Mouse (Mus musculus) R1 (cell line): ENCODE measurements around the gene Il33.

Experiments used
- DNase-seq: peaks from one replicate; pipeline ENCODE4 v3.0.0-alpha.2; 2018; ENCODE audit warnings: low read depth, low spot score

Gene Il33

GRCm38 (mm10) chr19:29924638-29925258, at the start of gene Il33:
Gene Il33 (plus strand): TSS chr19:29925114.
- DNase-seq, result no peak

GRCm38 (mm10) chr19:29877422-29878291, 47.3 kb upstream of the Il33 start:
- no peak for DNase-seq

- no peak for DNase-seq
Observed at GRCm38 (mm10) chr19:29878896-29879504, 45.9 kb upstream of the Il33 start.

GRCm38 (mm10) chr19:29880918-29881317, 44.0 kb upstream of the Il33 start:
- no peak for DNase-seq

DNA sequence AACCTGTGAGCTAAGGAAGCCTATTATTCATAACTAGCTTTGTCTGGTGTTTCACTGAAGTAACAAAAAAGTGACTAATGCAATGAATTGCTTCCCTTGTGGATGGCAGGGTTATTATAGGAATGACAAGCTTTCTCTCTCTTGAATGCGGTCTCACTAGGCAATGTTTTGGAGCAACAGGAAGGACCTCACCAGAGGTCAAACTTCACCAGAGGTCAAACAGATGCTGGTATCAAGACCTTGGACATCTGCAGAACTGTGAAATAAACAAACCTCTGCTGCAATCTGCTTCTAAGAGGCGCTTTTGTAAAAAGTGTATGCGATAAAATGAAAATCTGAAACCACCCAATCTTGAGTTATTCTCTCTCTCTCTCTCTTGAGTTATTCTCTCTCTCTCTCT, 42.2 kb upstream of the Il33 start:
- no peak for DNase-seq

DNA sequence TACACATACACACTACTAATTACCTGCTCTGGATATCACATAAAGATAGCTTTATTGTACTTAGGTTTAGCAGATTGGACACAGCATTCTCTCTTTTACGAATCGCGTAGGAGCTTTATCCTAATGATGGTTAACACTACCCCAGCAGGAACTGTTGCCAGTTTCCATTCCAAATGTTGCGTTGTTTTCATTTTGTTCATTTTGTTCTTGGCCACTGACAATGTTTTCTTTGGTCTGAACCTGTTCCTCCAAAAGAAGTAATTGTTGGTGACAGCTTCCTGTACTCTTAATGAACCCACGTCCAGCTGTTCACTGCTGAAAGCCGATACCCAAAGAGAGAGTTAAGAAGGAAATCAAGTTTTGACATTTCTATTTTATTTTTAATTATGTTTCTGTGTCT, 39.4 kb upstream of the Il33 start:
- DNase-seq, result no peak

DNA sequence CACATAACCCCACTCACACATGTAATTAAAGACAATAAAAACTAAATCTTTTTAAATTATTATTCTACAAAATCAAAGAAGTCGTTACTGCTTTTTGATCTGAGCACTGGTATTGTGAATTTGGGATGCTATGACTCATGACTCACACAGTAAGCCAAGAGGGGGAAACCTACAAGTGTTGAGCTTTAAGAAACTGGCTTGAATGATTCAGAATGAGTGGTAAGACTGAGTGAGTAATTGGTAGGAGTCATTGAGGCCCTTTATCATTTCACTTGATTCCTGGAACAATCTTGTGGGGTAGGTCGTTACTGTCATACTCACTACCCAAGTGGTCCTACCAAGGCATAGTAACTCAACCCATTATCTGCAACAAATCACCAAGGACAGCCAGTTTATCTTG, 37.4 kb upstream of the Il33 start:
- DNase-seq, result no peak

GRCm38 (mm10) chr19:29888946-29889345, 36.0 kb upstream of the Il33 start:
- DNase-seq, result no peak

GRCm38 (mm10) chr19:29891981-29892380, 32.9 kb upstream of the Il33 start:
- no peak for DNase-seq

- DNase-seq, result no peak
Observed at GRCm38 (mm10) chr19:29892786-29893185, 32.1 kb upstream of the Il33 start.

GRCm38 (mm10) chr19:29893718-29894273, 31.1 kb upstream of the Il33 start:
- no peak for DNase-seq

GRCm38 (mm10) chr19:29894381-29894780, 30.5 kb upstream of the Il33 start:
- peak; percentile 13 for DNase-seq

- no peak for DNase-seq
Observed at GRCm38 (mm10) chr19:29895047-29895446, 29.9 kb upstream of the Il33 start.

DNA sequence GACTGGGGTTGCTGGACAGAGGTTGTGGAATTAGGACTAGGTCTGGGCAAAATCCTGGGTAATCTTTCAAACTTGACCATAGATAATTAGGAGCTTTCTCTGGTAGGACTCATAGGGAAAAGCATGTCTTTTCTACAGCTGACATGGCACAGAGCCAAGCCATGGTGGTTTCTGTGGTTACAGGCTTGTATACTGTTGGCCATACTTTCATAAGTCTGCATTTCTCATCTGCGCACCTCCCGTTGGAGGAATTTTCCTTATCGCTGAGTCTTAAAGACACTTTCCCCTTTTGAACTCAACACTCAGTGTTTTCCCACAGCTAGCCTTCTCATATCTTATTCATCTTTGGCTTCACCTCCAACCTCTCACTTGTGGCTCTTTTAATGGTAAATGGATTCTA, 24.6 kb upstream of the Il33 start:
- DNase-seq, result no peak

DNA sequence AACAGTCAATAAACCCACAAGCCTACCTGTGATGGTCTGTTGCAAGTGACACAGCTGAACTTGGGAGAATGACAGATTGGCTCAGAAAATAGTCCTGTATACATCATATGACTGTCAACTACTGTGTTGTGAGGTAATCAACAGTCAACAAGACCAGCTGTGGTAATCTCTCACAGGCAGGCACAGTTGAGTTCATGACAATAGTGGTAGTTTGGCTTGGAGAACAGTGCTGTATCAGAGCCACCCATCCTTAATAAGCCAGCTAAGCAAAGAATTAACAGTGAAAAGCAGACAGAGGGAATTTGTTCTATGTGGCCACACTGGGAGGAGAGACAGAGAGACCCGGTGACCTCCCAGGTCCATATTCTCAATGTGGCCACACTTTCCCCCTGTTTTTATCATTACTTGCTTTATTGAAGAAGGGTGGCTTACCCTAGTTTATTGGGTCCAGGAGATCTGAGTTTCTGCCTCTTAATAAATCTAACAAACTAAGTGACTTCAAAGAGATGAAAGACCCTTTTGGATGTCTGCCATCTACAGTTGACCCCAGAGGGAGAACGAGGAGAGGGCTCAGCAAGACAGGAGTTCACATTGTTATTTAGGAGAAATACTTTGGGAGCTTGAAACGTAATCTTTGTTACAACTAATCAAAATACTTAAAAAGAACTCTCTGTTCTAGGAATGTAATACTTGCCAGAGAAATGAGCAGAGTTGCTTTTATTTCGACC, 22.4 kb upstream of the Il33 start:
- no peak for DNase-seq

GRCm38 (mm10) chr19:29905896-29906295, 19.0 kb upstream of the Il33 start:
- no peak for DNase-seq

DNA sequence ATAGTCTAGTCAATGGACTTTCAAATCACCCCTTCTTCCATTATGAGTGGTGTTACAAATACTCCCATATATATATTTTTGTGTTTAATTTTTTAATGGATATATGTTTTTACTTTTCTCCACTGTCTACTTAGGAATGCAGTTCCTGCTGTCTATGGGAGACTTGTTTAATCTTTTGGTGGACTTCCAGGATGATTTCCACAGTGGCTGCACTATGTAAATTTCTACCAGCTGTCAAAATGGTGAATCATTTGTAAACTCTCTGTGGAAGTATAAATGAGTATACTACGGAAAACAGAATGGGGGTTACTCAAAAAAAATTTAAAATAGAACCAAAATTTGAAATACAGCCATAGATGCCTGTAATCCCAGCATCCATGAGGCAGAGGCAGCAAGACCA, 15.7 kb upstream of the Il33 start:
- no peak for DNase-seq

DNA sequence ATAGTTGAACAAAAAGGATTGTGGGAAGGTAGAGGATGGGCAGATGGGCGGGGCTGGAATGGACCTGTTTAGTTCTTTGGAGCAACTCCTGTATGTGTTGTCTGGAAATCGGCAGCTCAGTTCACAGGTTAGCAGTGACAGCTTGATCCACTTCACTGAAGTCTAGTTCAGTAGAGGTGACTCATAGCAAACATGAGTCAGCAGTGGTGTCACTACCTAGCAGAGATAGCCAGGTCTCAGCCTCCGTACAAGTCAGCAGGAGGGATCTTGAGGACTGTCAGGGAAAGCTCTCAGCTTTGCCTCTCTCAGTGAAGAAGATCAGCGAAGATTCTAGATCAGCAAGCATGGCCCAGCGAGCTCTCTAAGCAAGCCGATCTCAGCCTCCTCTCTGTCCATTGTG, 13.0 kb upstream of the Il33 start:
- no peak for DNase-seq

DNA sequence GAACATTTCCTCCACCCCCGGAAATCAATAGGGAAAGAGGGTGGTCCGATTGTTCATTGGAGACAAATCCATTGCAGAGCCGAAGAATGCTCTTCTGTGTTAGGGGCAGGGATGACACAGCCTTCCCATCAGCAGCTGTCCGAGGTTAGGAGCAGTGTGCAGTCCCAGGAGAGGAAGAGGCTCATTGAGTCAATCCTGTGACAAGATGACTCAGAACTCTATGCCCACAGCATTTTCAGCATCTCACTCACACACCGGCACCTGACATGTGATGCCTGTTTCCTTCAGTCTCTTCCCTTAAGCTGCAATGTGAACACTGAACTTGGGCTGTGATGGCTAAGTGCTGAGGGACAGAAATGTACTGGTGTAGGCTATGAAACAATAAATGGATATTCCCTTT, 7.5 kb upstream of the Il33 start:
- no peak for DNase-seq

- DNase-seq, result no peak
Observed at GRCm38 (mm10) chr19:29926101-29926755, 1.3 kb downstream of the Il33 start.

- no peak for DNase-seq
Observed at GRCm38 (mm10) chr19:29930296-29930695, 5.4 kb downstream of the Il33 start.
